In the genomic region with DNA sequence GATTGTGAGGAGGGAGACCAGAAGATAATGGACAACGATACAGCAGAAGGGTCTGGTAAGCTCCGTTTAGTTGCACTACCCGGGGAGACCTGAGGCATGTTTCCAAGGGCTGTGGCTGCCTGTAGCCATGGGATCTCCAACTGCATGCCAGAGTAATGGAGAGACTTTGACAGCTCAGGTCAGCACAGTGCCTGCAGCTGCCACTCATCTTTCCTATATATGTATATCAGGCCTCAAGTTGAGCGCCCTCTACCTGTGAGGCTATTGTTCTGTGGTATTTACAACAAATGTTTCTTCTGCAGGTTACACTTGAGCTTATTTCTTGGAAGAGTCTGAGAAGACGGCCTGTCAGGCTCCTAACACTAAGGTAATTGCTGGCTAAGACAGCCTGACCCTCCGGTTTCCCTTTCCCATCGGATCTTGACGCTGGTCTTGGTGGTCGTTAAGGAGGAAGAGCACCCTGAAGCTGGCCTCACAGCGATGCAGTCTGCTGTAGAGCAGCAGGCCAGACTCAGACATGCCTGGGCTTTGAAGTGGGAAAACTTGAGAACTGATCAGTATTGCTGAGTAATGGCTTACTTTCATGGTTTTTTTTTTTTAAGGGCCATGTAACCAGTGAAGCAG, we compare ENCODE assay signal across 8 mouse cellular contexts. TPM values are rescaled to one million over a fixed set of nuclear protein-coding genes. Genes with fewer than 3 reads are reported as not detected.
DNase-seq lines count a peak whose midpoint lies in the region; ATAC-seq lines count a peak whose summit lies in the region.

No protein-coding gene starts in this region.

- peaks cover 12% of the 10 kb centered on the region for H3K4me1 ChIP-seq in hindbrain, embryonic 12.5 days

- 32% methylated on average over 10 of the region's 10 CpGs for WGBS in hindbrain, embryonic 12.5 days

- ATAC-seq in erythroid progenitor cell, adult 5-6 weeks (replicated peaks; ENCODE audit: low FRiP score, poor library complexity, severe bottlenecking) = peak; percentile 65
- 0 out of 2 replicates have a peak, but pooled peaks have one; percentile 39 for ATAC-seq in hindbrain, embryonic 12.5 days (ENCODE audit: low FRiP score)
- peak; percentile 32 for ATAC-seq in megakaryocyte progenitor cell, adult 5-6 weeks (replicated peaks; ENCODE audit: poor library complexity)

- no peaks in the 10 kb centered on the region for H3K27me3 ChIP-seq in hindbrain, embryonic 12.5 days

- peak overlapping the region; percentile 73 for H3K4me2 ChIP-seq in hindbrain, embryonic 12.5 days (replicated peaks)

- peak overlapping the region; percentile 89 for H3K27ac ChIP-seq in hindbrain, embryonic 12.5 days

- no peaks in the 10 kb centered on the region for H3K9me3 ChIP-seq in hindbrain, embryonic 12.5 days (replicated peaks)

- H3K36me3 ChIP-seq in hindbrain, embryonic 12.5 days = peaks cover 45% of the 10 kb centered on the region

- peak overlapping the region; percentile 74 for H3K4me3 ChIP-seq in hindbrain, embryonic 12.5 days

- H3K9ac ChIP-seq in hindbrain, embryonic 12.5 days = peak overlapping the region; percentile 93

- intact Hi-C loops in left cerebral cortex, postnatal 36 days (cut with DNase I) = loop anchor here (10.0 kb wide), 1 partner anchor 205 kb away; the partner anchor contains the start of gene Sesn2

- DNase-seq in adrenal gland, postnatal 10 days = peak; percentile 56
- no peak for DNase-seq in adrenal gland, postnatal 4 days (ENCODE audit: low spot score in 2 of 2)
- peak; percentile 30 to 66 for DNase-seq in adrenal gland, postnatal 36 days
- DNase-seq in left cerebral cortex, postnatal 36 days (ENCODE audit: low spot score in 2 of 2) = peak; percentile 18 to 19
- peak; percentile 21 to 55 for DNase-seq in spleen, postnatal 14 days (ENCODE audit: low spot score in 2 of 2)

RNA-seq across cellular contexts. Expression of gene Rab42, which starts 6.8 kb away (rescaled TPM):
- total RNA-seq in adrenal gland, postnatal 10 days (2021) = 1 to 10 TPM; 1.2 to 3.7 TPM
- total RNA-seq in adrenal gland, postnatal 4 days (2021) = 1 to 10 TPM; 4.3 to 6.6 TPM
- 1 to 10 TPM in 1 of 2 experiments, under 1 TPM in 1; 0.56 to 1.7 TPM for total RNA-seq in adrenal gland, postnatal 36 days (2021)
- total RNA-seq in erythroid progenitor cell, adult 5-6 weeks (2015; ENCODE audit: low replicate concordance) = not detected in 2 replicates
- not detected in 2 replicates for total RNA-seq in erythroid progenitor cell, adult 5-6 weeks (2017; ENCODE audit: low replicate concordance)
- polyA plus RNA-seq in hindbrain, embryonic 12.5 days (2016; fragmentation: Nextera tagmentation; extraction: Ambion mirVana) = 0.96 and 1.5 TPM in 2 replicates
- 1 to 10 TPM; 1.5 to 2.8 TPM for total RNA-seq in left cerebral cortex, postnatal 36 days (2021)
- not detected in 2 replicates for total RNA-seq in megakaryocyte progenitor cell, adult 5-6 weeks (2015)
- 1.0 and 1.3 TPM in 2 replicates for total RNA-seq in megakaryocyte progenitor cell, adult 5-6 weeks (2017)

RNA-seq across cellular contexts. Expression of gene Trnau1ap, which starts 19.4 kb away (rescaled TPM):
- 10 to 100 TPM; 35.3 to 43.3 TPM for total RNA-seq in adrenal gland, postnatal 10 days (2021)
- total RNA-seq in adrenal gland, postnatal 4 days (2021) = 10 to 100 TPM; 40.3 to 45.8 TPM
- total RNA-seq in adrenal gland, postnatal 36 days (2021) = 10 to 100 TPM; 29.2 to 37.5 TPM
- total RNA-seq in erythroid progenitor cell, adult 5-6 weeks (2015; ENCODE audit: low replicate concordance) = 13.0 and 18.0 TPM in 2 replicates
- total RNA-seq in erythroid progenitor cell, adult 5-6 weeks (2017; ENCODE audit: low replicate concordance) = 8.9 and 14.1 TPM in 2 replicates
- 80.1 and 80.6 TPM in 2 replicates for polyA plus RNA-seq in hindbrain, embryonic 12.5 days (2016; fragmentation: Nextera tagmentation; extraction: Ambion mirVana)
- total RNA-seq in left cerebral cortex, postnatal 36 days (2021) = 10 to 100 TPM; 21.5 to 24.8 TPM
- total RNA-seq in megakaryocyte progenitor cell, adult 5-6 weeks (2015) = 32.2 and 45.6 TPM in 2 replicates
- total RNA-seq in megakaryocyte progenitor cell, adult 5-6 weeks (2017) = 34.4 and 43.4 TPM in 2 replicates

RNA-seq across cellular contexts. Expression of gene Taf12, which starts 35.8 kb away (rescaled TPM):
- 10 to 100 TPM; 21.8 to 24.7 TPM for total RNA-seq in adrenal gland, postnatal 10 days (2021)
- total RNA-seq in adrenal gland, postnatal 4 days (2021) = 10 to 100 TPM; 19.4 to 23.3 TPM
- 10 to 100 TPM; 26.3 to 37.4 TPM for total RNA-seq in adrenal gland, postnatal 36 days (2021)
- 19.3 and 30.6 TPM in 2 replicates for total RNA-seq in erythroid progenitor cell, adult 5-6 weeks (2015; ENCODE audit: low replicate concordance)
- 14.9 and 38.3 TPM in 2 replicates for total RNA-seq in erythroid progenitor cell, adult 5-6 weeks (2017; ENCODE audit: low replicate concordance)
- polyA plus RNA-seq in hindbrain, embryonic 12.5 days (2016; fragmentation: Nextera tagmentation; extraction: Ambion mirVana) = 53.6 and 58.5 TPM in 2 replicates
- 10 to 100 TPM; 19.0 to 25.2 TPM for total RNA-seq in left cerebral cortex, postnatal 36 days (2021)
- total RNA-seq in megakaryocyte progenitor cell, adult 5-6 weeks (2015) = 40.5 and 42.1 TPM in 2 replicates
- 34.1 and 72.2 TPM in 2 replicates for total RNA-seq in megakaryocyte progenitor cell, adult 5-6 weeks (2017)

RNA-seq across cellular contexts. Expression of gene Rcc1, which starts 43.4 kb away (rescaled TPM):
- 10 to 100 TPM; 19.1 to 24.8 TPM for total RNA-seq in adrenal gland, postnatal 10 days (2021)
- 10 to 100 TPM; 29.9 to 34.2 TPM for total RNA-seq in adrenal gland, postnatal 4 days (2021)
- 10 to 100 TPM; 14.7 to 16.8 TPM for total RNA-seq in adrenal gland, postnatal 36 days (2021)
- 27.0 and 42.3 TPM in 2 replicates for total RNA-seq in erythroid progenitor cell, adult 5-6 weeks (2015; ENCODE audit: low replicate concordance)
- 36.5 and 47.0 TPM in 2 replicates for total RNA-seq in erythroid progenitor cell, adult 5-6 weeks (2017; ENCODE audit: low replicate concordance)
- polyA plus RNA-seq in hindbrain, embryonic 12.5 days (2016; fragmentation: Nextera tagmentation; extraction: Ambion mirVana) = 65.8 and 67.5 TPM in 2 replicates
- total RNA-seq in left cerebral cortex, postnatal 36 days (2021) = 10 to 100 TPM in 1 of 2 experiments, 1 to 10 TPM in 1; 9.7 to 12.3 TPM
- 24.2 and 26.8 TPM in 2 replicates for total RNA-seq in megakaryocyte progenitor cell, adult 5-6 weeks (2015)
- total RNA-seq in megakaryocyte progenitor cell, adult 5-6 weeks (2017) = 44.1 and 46.9 TPM in 2 replicates

RNA-seq across cellular contexts. Expression of gene Gmeb1, which starts 48.6 kb away (rescaled TPM):
- total RNA-seq in adrenal gland, postnatal 10 days (2021) = 10 to 100 TPM; 16.5 to 18.7 TPM
- 10 to 100 TPM; 19.8 to 26.8 TPM for total RNA-seq in adrenal gland, postnatal 4 days (2021)
- 10 to 100 TPM; 16.4 to 20.5 TPM for total RNA-seq in adrenal gland, postnatal 36 days (2021)
- total RNA-seq in erythroid progenitor cell, adult 5-6 weeks (2015; ENCODE audit: low replicate concordance) = 40.4 and 49.9 TPM in 2 replicates
- 31.5 and 39.5 TPM in 2 replicates for total RNA-seq in erythroid progenitor cell, adult 5-6 weeks (2017; ENCODE audit: low replicate concordance)
- 41.3 and 43.3 TPM in 2 replicates for polyA plus RNA-seq in hindbrain, embryonic 12.5 days (2016; fragmentation: Nextera tagmentation; extraction: Ambion mirVana)
- total RNA-seq in left cerebral cortex, postnatal 36 days (2021) = 10 to 100 TPM; 20.7 to 25.2 TPM
- total RNA-seq in megakaryocyte progenitor cell, adult 5-6 weeks (2015) = 13.9 and 14.3 TPM in 2 replicates
- 18.7 and 29.3 TPM in 2 replicates for total RNA-seq in megakaryocyte progenitor cell, adult 5-6 weeks (2017)

Comparison
In these comparisons a context has a peak if more than half of its experiments do, and no peak if none do; other contexts are left out.
1. DNase-seq: peak in adrenal gland, postnatal 10 days (single experiment), adrenal gland, postnatal 36 days (2 of 2), left cerebral cortex, postnatal 36 days (2 of 2) and spleen, postnatal 14 days (2 of 2); none in adrenal gland, postnatal 4 days (0 of 2).
2. Peak in every context shown above with its lines, with median percentiles within 50 percentile points of each other: ATAC-seq.